8 mouse cellular contexts compared by ENCODE assay signal in the genomic region with DNA sequence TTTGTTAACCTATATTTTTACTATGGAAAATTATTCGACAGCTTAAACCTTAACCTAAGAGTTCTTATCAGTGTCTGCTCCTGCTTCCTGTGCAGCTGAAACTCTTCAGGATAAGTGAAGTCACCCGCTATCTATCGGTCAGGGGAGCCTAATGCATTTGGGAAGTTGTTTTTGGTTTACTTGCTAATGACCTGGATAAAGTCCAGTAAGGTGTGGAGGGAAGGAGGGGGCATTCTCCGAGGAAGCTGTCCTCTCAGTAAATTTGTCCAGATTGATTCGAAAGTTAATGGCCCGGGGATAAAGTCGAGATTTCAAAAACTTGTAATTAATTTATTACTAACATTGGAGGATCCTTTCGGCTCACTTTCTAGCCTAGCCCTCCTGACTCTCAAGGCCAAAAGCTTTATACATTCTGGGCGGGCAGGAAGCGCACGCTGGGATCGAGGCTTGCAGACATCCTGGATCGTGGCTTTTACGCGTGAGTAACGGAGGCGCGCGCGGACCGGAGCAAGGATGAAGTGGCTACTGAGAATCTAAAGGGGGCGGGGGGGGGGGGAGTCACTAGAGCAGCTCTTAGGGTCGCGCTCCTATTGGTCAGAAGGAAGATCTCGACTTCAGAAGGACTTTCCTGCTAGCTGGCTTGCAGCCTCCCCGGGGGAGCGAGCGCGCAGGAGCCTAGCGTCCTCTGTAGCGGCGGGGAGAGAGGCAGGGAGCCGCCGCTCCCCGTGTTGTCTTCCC. TPM values are rescaled to one million over a fixed set of nuclear protein-coding genes. Genes with fewer than 3 reads are reported as not detected.
A peak's percentile ranks its signal among the peaks of the same experiment; 100 is the strongest.
DNase-seq lines count a peak whose midpoint lies in the region; ATAC-seq and TF ChIP-seq lines count a peak whose summit lies in the region.

No protein-coding gene starts in this region.

- no peak overlapping the region for H3K9ac ChIP-seq in ES-E14 (ENCODE audit: insufficient read depth, low read depth, low read length, poor library complexity, severe bottlenecking)
- peak overlapping the region; percentile 76 for H3K9ac ChIP-seq in forebrain, embryonic 14.5 days (ENCODE audit: low read length)

- peak overlapping the region; percentile 74 for H3K4me2 ChIP-seq in forebrain, embryonic 14.5 days (ENCODE audit: low read length)

- 0 out of 4 replicates have a peak, but pooled peaks cover 0 to 1% of the 10 kb centered on the region in 2 experiments for H3K4me1 ChIP-seq in ES-E14 (ENCODE audit: control insufficient read depth in 2 of 2, insufficient read depth in 2 of 2, low read length in 2 of 2, poor library complexity in 1 of 2)
- H3K4me1 ChIP-seq in forebrain, embryonic 14.5 days (ENCODE audit: control insufficient read depth, insufficient read depth, low read length), result 0 out of 2 replicates have a peak, but pooled peaks cover 3% of the 10 kb centered on the region

- H3K36me3 ChIP-seq in ES-E14 (ENCODE audit: control insufficient read depth, insufficient read depth, low read length, poor library complexity, severe bottlenecking), result no peaks in the 10 kb centered on the region
- no peaks in the 10 kb centered on the region for H3K36me3 ChIP-seq in forebrain, embryonic 14.5 days (ENCODE audit: control insufficient read depth, insufficient read depth, low read length)

- intact Hi-C loops in heart, postnatal 36 days (cut with DNase I), result loop anchor here (10.0 kb wide), 3 partner anchors 1259 to 1739 kb away; a partner anchor contains a TSS

- peak; percentile 69 for ATAC-seq in cerebellum, adult (ENCODE audit: insufficient number of reproducible peaks, low FRiP score, low TSS enrichment)
- peak; percentile 71 for ATAC-seq in forebrain, embryonic 14.5 days

- no peaks in the 10 kb centered on the region for H3K27me3 ChIP-seq in forebrain, embryonic 14.5 days (replicated peaks; ENCODE audit: control insufficient read depth, insufficient read depth, low read length)

- no peak for DNase-seq in ES-E14 (ENCODE audit: low read depth, low spot score)
- DNase-seq in forebrain, embryonic 14.5 days (ENCODE audit: low spot score), result peak; percentile 67
- DNase-seq in heart, postnatal 36 days, result peak; percentile 72 to 78
- DNase-seq in layer of hippocampus, adult 9-11 months, result peak; percentile 73
- peak; percentile 55 for DNase-seq in lung, postnatal 14 days
- DNase-seq in ovary, postnatal 14 days (ENCODE audit: low spot score), result peak; percentile 33
- no peak for DNase-seq in c-Kit-positive CD71-positive TER-119-positive erythroid progenitor cells, embryonic 14.5 days (ENCODE audit: low spot score)

- WGBS in forebrain, embryonic 14.5 days, result 3% methylated on average over 34 of the region's 35 CpGs

- H3K4me3 ChIP-seq in ES-E14 (ENCODE audit: insufficient read depth in 1 of 2, low read depth in 1 of 2, low read length in 2 of 2, poor library complexity in 1 of 2, severe bottlenecking in 1 of 2), result peak overlapping the region; percentile 38 to 52
- peak overlapping the region; percentile 65 for H3K4me3 ChIP-seq in forebrain, embryonic 14.5 days (ENCODE audit: low read depth, low read length)

- no peaks in the 10 kb centered on the region for H3K9me3 ChIP-seq in ES-E14 (ENCODE audit: control insufficient read depth, insufficient read depth, low read depth, low read length)
- H3K9me3 ChIP-seq in forebrain, embryonic 14.5 days (replicated peaks; ENCODE audit: control insufficient read depth, low read length), result no peaks in the 10 kb centered on the region

- in situ Hi-C loops in ES-E14 (cut with MboI; ENCODE audit: low sequenced_read_pairs in 2 of 2, unreplicated experiment in 2 of 2), result no loop called here

- no peak overlapping the region for H3K27ac ChIP-seq in ES-E14 (ENCODE audit: insufficient read depth, low read depth, low read length, poor library complexity, severe bottlenecking)
- H3K27ac ChIP-seq in forebrain, embryonic 14.5 days (ENCODE audit: low read depth, low read length), result peak overlapping the region; percentile 79

TF ChIP-seq in ES-E14, 5 proteins besides CTCF, POLR2A, EP300 and RAD21:
- TF ChIP-seq HCFC1 (IDR thresholded peaks at IDR 0.05; ENCODE audit: borderline replicate concordance, insufficient read depth, low read length) (no peak), CHD2 (IDR thresholded peaks at IDR 0.05; ENCODE audit: low read depth, low read length) (no peak), ZNF384 (IDR thresholded peaks at IDR 0.05; ENCODE audit: low read depth, low read length) (no peak), ZC3H11A (IDR thresholded peaks at IDR 0.05; ENCODE audit: borderline replicate concordance, low read depth, low read length) (no peak), MAFK (IDR thresholded peaks at IDR 0.05; ENCODE audit: insufficient read depth, low read depth, low read length) (no peak)

RNA-seq across cellular contexts. Expression of a gene that starts 19.6 kb away (rescaled TPM):
- 0.32 and 0.76 TPM in 2 replicates for total RNA-seq in ES-E14 (2012; rRNA removed)
- polyA plus RNA-seq in forebrain, embryonic 14.5 days (2014; fragmentation: Nextera tagmentation; extraction: Ambion mirVana), result 99.4 and 180 TPM in 2 replicates
- total RNA-seq in heart, postnatal 36 days (2021), result 10 to 100 TPM; 57.7 to 73.6 TPM

Comparison
In these comparisons a context has a peak if more than half of its experiments do, and no peak if none do; other contexts are left out.
1. DNase-seq: peak in forebrain, embryonic 14.5 days (single experiment), heart, postnatal 36 days (2 of 2), layer of hippocampus, adult 9-11 months (single experiment), lung, postnatal 14 days (single experiment) and ovary, postnatal 14 days (single experiment); none in ES-E14 (single experiment) and c-Kit-positive CD71-positive TER-119-positive erythroid progenitor cells, embryonic 14.5 days (single experiment).
2. RNA of a gene that starts 19.6 kb away (total RNA-seq): 57.7 to 73.6 TPM in heart, postnatal 36 days; 0.32 to 0.76 TPM in ES-E14; every median in the first group is over 10 times any median in the second.